Mouse (Mus musculus) gastrocnemius, postnatal 36 days (tissue): ENCODE measurements around the gene Myo15b. TPM values are rescaled to one million over a fixed set of nuclear protein-coding genes. Genes with fewer than 3 reads are reported as not detected.

Source experiments
- DNase-seq, 2 experiments: peaks; one replicate each; pipeline ENCODE4 v3.0.0; 2022
- intact Hi-C: fragments of 180-260 bp; cut with DNase I; formaldehyde crosslinking; loops from one replicate; pipeline ENCODE4 v1.15.1; 2025
- total RNA-seq, 2 experiments: library from RNA; stranded (reverse); gene quantifications; 2 replicates each; pipeline ENCODE4 v1.2.3; 2021

The Myo15b gene
- total RNA-seq, 2 experiments from 2014 or later: not detected

DNA sequence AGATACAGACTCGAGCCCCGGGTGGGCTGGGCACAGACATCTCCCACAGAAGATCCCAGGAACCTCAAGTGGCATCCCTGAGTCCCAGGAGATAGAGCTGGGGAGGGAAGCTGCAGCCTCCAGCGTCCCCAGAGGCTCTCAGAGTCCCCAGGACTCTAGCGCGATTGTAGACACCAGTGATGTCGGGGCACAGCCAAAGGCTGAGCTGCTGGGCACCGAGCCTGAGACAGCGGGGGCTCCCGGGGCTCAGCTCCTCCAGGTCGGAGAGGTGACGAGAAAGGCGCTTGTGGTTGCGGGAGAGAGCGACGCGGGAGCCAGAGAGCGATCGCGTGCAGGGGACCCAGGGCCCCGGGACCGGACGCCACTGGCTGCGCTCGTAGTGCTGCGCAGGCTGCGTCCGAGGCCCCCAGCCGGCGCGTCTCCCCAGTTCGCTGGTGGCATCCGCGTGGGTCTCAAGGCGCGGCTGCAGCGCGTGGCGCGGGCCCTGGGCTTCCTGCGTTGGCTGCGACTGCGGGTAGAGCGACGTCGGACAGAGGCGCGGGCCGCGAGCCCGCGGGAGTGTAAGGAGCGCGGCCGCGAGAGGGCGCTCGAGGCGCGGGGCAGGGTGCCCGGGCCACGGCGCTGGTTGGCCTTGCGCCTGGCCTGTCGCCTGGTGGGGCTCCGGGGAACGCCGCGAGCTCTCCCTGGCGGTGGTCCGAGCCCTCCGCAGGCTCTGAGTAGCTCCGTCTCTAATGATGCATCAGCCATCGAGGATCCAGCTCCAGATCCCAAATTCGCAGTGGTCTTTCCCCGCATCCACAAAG is 1.1 kb downstream of the Myo15b start:
- intact Hi-C loops: loop anchor here (2.0 kb wide), 1 partner anchor 137 kb away; no protein-coding TSS in a partner anchor
- DNase-seq: peak; percentile 79 to 88

DNA sequence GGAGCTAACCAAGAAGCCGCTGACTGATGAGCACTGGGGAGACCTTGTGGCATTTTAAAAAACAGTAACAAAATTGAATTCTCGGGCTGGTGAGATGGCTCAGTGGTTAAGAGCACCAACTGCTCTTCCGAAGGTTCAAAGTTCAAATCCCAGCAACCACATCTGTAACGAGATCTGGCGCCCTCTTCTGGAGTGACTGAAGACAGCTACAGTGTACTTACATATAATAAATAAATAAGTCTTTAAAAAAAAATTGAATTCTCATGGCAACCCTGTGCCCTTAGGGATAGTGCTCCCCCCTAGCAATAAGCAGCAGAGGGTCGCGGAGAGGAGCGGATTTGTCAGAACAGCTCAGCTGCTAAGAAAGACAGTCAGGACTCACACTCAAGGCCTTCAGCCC is 5.7 kb downstream of the Myo15b start:
- intact Hi-C loops: no loop called here
- no peak for DNase-seq

DNA sequence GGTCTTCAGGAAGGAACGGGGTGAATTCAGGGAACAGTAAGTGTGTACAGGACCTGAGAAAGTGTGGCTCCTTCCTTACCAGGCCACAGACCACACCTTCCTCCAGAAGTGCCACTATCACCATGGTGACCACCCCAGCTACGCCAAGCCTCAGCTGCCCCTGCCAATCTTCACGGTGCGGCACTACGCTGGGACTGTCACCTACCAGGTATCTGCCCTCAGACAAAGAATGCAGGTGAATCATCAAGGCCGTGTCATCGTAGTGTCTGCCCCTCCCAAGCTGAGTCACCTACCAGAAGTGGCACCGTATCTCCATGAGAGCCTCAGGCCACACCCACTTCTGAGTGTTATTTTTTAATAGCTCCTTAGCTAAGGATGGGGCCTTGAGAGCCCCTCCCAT is 11.2 kb downstream of the Myo15b start:
- no peak for DNase-seq
- intact Hi-C loops: no loop called here

GRCm38 (mm10) chr11:115872437-115872836 is 14.2 kb downstream of the Myo15b start:
- DNase-seq: no peak
- intact Hi-C loops: no loop called here

DNA sequence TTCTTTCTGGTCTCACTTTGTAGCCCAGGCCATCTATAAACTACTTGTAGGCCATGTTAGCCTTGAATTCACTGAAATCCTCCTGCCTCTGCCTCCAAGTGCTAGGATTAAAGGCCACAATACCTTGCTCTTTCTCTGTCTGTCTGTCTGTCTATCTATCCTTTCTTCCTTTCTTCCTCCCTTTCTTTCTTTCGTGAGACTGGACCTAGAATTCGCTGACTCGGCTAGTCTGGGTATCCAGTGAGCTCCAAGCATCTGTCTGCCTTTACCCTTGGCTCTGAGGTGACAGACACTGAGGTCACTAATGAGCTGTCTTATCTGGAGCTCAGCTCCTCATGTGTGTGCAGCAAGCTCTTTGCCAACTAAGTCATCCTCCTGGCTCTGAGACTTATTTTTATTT is 17.7 kb downstream of the Myo15b start:
- no peak for DNase-seq

DNA sequence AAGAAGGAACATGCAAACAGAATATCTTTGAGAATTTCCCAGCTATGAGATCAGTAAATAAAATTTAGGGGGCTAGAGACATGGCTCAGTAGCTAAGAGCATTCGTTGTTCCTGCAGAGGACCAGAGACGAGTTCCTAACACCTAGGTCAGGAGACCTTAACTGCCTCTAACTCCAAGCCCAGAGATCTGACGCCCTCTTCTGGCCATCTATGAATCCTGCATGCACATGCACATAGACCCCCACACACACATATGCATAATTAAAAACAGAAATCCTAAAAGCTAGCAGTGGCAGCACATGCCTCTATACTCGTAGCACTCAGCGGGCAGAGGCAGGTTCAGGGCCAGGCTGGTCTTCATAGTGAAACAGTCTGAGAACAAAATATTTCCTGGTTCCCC is 18.2 kb downstream of the Myo15b start:
- no peak for DNase-seq
- intact Hi-C loops: no loop called here

More for the DNA sequence above, 17.7 kb downstream of the Myo15b start:
- intact Hi-C loops: no loop called here

DNA sequence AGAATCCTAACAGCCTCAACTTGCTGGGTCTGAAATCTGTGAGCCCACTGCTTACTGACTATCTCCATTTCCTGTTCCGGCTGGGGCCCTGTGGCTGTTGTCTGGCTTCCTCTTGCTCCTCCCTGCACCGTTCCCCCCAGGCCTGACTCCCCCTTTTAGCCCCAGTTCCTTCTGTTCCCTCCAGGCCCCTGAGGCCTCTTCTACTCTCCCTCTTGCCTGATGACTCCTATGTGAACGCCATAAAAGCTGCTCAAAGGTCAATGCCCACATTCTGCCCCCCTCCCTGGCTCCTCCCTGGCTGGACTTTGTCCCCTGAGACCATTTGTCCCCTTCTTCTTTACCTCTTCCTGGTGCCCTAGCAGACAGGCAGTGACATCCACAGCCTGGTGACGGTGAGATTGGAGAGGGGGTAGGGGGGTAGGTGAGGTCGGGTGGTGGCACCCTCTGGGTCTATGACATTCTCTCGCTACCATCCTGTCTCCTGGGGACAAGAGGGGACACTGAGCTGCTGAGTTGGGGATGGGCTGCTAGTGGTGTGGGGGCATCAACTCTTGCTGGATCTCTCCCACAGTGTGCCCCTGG is 19.1 kb downstream of the Myo15b start:
- intact Hi-C loops: no loop called here
- no peak for DNase-seq

DNA sequence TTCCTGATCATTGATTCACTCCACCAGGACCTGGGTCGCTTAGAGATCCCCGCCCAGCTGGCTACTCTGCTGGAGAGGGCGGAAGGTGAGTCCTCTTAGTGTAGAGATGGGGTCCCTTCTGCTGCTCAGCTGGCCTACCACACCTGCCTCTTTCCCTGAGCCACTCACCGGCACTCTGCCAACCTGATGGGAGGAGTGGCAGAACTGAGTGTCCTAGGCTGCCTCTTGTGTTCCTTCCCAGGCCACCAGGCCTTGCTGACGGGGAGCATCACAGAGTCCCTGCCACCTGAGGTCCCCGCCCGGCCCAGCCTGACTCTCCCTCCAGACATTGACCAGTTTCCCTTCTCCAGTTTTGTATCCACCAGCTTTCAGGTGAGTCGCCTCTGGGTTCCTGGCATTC is 19.9 kb downstream of the Myo15b start:
- intact Hi-C loops: no loop called here
- DNase-seq: no peak

- no peak for DNase-seq
- intact Hi-C loops: no loop called here
These were observed 22.8 kb downstream of the Myo15b start for GRCm38 (mm10) chr11:115881002-115881401.

DNA sequence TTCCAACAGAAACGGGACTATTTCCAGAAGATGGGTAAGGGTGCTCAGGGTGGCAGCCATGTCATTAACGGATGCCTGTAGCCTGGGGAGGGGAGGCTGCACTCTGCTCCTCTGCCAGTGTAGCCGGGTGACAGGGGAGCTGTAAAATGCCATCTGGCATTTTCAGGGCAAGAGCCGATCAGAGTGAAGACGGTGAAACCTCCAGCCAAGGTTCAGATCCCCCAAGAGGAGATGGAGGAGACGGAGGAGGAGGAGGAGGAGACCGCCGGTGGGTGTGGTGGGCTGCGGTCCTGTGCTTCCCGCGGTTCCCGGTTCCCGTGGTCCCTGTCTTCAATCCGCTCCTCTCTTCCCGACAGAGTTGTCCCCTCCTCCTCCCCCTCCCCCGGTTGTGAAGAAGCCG is 25.0 kb downstream of the Myo15b start:
- DNase-seq: no peak
- intact Hi-C loops: no loop called here

- intact Hi-C loops: no loop called here
- no peak for DNase-seq
These were observed 26.2 kb downstream of the Myo15b start for GRCm38 (mm10) chr11:115884361-115884760.

GRCm38 (mm10) chr11:115885281-115885680 is 27.1 kb downstream of the Myo15b start:
- intact Hi-C loops: no loop called here
- no peak for DNase-seq

DNA sequence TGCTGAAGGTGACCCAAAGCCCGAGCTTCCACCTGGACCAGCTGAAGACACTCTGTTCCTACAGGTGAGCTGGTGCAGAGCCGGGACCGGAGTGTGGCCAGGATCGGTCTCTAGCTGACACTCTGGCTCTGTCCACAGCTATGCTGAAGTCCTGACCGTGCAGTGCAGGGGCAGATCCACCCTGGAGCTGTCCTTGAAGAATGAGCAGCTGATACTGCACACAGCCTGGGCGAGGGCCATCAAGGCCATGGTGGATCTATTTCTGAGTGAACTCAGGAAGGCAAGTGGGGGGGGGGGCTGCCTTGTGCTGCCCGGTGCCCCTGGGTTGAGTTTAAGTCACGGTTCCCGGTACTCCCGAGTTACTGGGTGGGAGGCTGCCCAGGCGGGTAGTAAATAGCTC is 28.2 kb downstream of the Myo15b start:
- intact Hi-C loops: no loop called here
- DNase-seq: no peak

GRCm38 (mm10) chr11:115888020-115888419 is 29.8 kb downstream of the Myo15b start:
- DNase-seq: no peak
- intact Hi-C loops: no loop called here

- no peak for DNase-seq
- intact Hi-C loops: no loop called here
These were observed 31.0 kb downstream of the Myo15b start for GRCm38 (mm10) chr11:115889159-115889558.

DNA sequence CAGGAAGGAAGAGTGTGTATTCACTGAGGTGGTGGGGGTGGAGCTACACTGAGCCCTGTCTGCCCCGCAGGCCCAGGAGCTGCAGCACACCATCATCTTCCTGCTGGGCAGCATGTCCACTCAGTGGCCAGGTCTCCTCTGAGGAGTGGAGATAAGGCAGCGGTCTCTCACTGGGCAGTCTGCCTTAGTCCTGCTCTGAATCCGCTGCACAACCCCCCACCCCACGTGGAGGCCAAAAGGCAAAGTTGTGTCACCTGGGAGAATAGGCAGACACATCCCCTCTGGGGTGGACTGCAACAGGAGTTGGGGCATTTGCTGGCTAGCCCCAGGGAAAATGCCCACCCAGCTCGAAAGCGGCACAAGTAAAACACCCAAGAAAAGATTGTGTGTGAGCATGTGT is 34.0 kb downstream of the Myo15b start:
- DNase-seq: no peak
- intact Hi-C loops: no loop called here

DNA sequence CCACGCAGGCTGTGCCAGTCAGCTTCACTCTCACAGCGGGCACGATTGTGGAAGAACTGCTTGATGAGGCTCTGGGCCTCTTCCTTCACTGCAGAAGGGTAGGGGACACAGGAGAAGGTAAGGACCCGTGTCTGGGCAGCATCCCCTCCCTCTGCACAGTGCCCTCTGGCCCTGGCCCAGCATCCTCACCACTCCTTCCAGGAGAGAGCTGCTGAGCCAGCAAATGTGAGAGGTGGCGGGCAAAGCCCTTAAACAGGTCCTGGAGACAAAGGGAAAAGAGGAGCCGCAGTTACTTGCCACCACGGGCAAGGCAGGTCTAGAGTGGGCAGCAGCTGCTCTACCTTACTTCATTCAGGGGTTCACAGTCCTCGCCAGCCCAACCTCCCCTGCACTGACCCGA is 34.9 kb downstream of the Myo15b start:
- no peak for DNase-seq
- intact Hi-C loops: no loop called here

DNA sequence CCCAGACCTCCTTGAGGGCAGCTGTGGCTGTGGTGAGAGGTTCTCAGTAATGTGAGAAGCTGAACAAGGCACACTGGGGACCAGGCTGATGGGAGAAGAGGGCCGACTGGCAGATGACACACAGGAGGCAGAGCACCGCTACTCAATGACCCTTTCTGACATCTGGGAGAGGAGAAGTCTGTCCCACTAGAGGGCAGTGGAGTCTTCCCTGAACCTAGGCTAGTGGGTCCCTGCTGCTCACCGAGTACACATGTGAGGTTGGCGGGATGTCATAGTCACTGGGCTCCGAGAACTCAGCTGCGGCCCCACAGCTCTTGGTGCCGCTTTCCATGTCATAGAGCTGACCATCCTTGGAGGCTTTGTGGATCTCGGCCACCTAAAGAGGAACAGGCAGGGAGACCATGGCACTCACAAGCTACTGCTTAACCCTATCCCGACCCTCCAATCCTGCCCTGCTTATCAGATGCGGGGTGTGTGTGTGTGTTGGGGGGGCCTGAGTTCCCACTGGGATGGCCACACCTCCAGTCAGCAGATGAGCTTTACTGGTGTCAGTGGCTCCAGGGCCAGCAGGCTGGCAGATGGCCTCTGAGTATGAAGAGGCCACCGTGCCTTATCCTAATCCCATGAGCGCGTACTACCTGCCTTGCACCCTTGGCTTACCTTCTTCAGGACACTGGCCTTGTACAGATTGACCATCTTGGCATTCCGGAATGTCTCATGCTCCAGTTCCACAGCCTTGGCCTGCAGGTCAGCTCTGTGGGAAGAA is 36.7 kb downstream of the Myo15b start:
- no peak for DNase-seq
- intact Hi-C loops: no loop called here

- intact Hi-C loops: no loop called here
- DNase-seq: no peak
These were observed 40.2 kb downstream of the Myo15b start for GRCm38 (mm10) chr11:115898446-115898845.

GRCm38 (mm10) chr11:115898886-115899285 is 40.7 kb downstream of the Myo15b start:
- intact Hi-C loops: no loop called here
- no peak for DNase-seq

DNA sequence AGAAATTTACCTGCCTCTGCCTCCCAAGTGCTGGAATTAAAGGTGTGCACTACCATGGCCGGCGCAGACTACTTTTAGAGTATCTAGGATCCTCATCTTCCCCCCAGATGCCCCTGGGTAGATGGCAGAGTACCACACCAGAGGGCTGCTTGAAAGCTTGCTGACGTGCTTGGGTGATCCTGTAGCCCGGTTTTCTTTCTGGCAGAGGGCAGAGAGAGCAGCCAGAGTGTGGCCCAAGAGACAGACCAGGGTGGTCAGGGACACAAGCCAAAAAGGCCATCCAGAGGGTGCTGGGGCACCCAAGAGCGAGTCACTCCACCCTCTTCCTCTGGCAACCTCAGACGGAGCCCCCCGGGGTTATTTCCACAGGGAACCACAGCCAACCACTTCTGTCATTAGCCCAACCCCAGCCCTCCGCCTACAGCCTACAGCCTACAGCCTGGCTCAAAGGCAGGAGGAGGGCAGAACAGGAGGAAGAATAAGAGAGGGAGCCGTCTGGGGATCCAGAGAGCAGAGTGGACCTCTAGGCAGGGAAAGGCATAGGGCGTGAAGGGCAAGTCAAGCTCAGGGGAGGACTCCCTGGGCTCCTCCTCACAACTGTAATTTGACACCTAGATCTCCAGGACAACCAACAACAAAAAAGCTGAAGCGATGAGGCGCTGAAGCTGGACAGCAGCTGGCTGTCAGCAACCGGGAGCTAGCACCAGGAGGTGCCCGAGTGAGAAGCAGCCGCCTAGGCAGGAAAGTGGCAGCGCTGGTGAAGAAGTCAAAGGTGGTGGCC is 41.5 kb downstream of the Myo15b start, which contains the start of gene Smim5:
Smim5 (plus strand) TSS at position 481 of the 781 bp plus-strand sequence.
- intact Hi-C loops: no loop called here
- no peak for DNase-seq
